Mouse (Mus musculus): ENCODE measurements at regions not wholly inside any gene's neighbourhood (a gene's known extent, or its start where the extent isn't known, plus 50 kb on each side); places are given as distances from the start of the nearest gene placed in this dataset.

GRCm38 (mm10) chr8:8233616-8234015, 427.4 kb downstream of the Efnb2 start:
- Histone ChIP-seq H3K36me3 (no peaks in the 10 kb centered on the region), H3K27me3 (ENCODE audit: low read depth, poor library complexity, severe bottlenecking) (no peaks in the 10 kb centered on the region), H3K27ac (no peak overlapping the region), H3K4me3 (no peak overlapping the region), H3K9me3 (replicated peaks) (no peaks in the 10 kb centered on the region), H3K4me1 (peaks cover 17% of the 10 kb centered on the region)
- DNase-seq (ENCODE audit: low spot score), result no peak
- WGBS, result 89% methylated on average over 3 of the region's 3 CpGs

DNA sequence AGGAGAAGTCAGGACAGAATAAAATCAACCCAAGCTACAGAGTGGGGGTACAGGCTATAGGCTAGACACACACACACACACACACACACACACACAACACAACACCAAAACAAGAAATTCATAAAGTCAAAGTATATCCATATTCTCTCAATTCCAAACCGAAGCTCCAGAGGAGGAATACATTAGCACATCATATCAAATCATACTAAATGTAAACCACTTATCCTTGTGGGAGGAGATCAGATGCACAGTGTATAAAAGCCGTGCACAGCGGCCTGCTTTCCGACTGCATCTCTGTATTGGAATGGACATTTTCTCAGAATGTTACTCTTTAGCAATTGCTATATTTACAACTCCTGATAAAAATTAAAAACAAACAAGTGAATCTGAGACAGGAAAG, 427.9 kb downstream of the Efnb2 start:
- H3K36me3 ChIP-seq, result no peaks in the 10 kb centered on the region
- H3K4me3 ChIP-seq, result no peak overlapping the region
- no peak overlapping the region for H3K27ac ChIP-seq
- H3K27me3 ChIP-seq (ENCODE audit: low read depth, poor library complexity, severe bottlenecking), result no peaks in the 10 kb centered on the region
- no peaks in the 10 kb centered on the region for H3K9me3 ChIP-seq (replicated peaks)
- no peak for DNase-seq (ENCODE audit: low spot score)
- peaks cover 17% of the 10 kb centered on the region for H3K4me1 ChIP-seq
- WGBS, result 97% methylated on average over 4 of the region's 4 CpGs

DNA sequence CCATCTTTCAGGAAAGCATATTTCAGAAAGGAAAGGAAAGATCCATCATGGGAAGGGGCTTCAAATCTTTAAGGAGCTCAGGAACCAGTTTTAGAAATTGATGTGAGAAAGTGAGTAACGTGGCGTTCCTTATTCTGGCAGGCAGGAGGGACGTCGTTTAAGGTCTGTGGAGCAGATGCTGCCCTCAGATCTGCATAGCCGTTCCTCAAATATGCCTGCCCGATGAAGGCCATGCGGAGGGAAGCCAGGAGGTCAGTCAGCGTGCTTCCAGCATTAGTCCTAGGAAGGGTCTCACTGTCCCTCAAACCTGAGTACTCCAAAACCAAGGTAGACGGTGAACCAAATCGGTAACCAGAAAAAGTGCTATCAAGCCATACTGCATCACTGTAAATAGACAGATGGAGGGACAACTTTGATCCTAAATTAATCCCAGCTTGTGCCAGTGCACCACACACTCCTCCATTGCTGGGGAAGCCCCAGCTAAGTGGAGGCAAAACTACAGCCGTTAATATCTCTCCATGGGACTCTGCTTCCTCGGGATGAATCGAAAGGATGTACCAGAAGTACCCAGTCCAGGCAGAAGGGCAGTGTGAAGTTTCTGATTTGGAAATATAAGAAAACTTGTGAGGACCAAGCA, 428.9 kb downstream of the Efnb2 start:
- H3K27me3 ChIP-seq (ENCODE audit: low read depth, poor library complexity, severe bottlenecking), result no peaks in the 10 kb centered on the region
- no peaks in the 10 kb centered on the region for H3K9me3 ChIP-seq (replicated peaks)
- 44% methylated on average over 13 of the region's 13 CpGs for WGBS
- no peaks in the 10 kb centered on the region for H3K36me3 ChIP-seq
- H3K4me1 ChIP-seq, result peaks cover 15% of the 10 kb centered on the region
- H3K27ac ChIP-seq, result peak overlapping the region; percentile 46; the same call in 1 of the 2 replicates
- no peak for DNase-seq (ENCODE audit: low spot score)
- no peak overlapping the region for H3K4me3 ChIP-seq

DNA sequence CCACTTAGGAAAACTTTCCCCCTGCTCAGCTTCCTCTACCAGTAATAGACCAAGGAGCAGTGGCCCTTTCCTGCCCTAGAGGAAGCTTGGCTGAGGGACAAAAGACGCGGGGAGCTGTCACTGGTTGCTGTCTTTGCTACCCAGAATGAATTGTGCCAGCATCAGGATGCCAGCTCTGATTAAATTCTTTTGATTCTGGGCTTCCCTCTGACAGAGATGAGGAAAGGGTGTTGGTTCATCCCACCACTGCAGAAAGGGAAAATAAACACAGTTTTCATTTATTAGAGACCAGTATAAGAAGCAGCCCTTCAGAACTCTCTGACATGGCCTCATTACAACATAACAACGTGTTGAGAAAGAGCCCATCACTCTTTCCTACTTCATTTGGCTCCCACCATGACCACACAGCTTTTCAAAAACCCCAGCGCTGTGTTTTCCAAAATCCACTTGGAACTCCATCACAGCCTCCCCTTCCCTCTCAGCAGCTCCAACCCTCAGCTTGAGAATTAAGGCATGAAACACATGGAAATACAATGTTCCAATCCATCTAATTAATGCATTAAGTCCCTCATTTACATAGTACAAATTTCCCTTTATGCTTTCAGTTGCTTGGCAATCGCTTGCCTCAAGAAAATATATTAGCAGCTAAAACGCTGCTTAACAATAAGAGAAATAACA, 429.6 kb downstream of the Efnb2 start:
- peaks cover 15% of the 10 kb centered on the region for H3K4me1 ChIP-seq
- 79% methylated on average over 6 of the region's 6 CpGs for WGBS
- no peak for DNase-seq (ENCODE audit: low spot score)
- no peaks in the 10 kb centered on the region for H3K9me3 ChIP-seq (replicated peaks)
- H3K27ac ChIP-seq, result no peak overlapping the region
- H3K4me3 ChIP-seq, result no peak overlapping the region
- H3K27me3 ChIP-seq (ENCODE audit: low read depth, poor library complexity, severe bottlenecking), result no peaks in the 10 kb centered on the region
- no peaks in the 10 kb centered on the region for H3K36me3 ChIP-seq

DNA sequence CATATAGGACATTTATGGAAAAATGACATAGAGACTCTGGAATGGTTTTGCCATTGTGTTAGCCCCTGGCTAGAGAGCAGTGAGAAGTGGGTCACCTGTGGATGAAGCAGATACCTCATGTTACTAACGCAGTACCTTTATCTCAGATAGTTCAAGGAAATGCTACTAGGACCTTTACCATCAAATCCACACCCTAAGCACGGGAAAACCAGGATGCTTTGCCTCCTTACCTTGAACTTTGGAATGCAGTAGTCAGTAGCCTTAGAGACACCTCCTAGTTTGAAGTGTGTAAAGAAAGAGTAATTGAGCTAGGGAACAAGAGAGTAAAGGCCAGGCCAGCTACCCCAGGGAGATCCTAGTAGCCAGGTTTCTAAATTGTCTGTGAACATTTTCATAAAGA, 435.0 kb downstream of the Efnb2 start:
- Histone ChIP-seq H3K4me3 (no peak overlapping the region), H3K4me1 (no peaks in the 10 kb centered on the region), H3K9me3 (replicated peaks) (no peaks in the 10 kb centered on the region), H3K36me3 (no peaks in the 10 kb centered on the region), H3K27me3 (ENCODE audit: low read depth, poor library complexity, severe bottlenecking) (no peaks in the 10 kb centered on the region), H3K27ac (no peak overlapping the region)
- DNase-seq (ENCODE audit: low spot score), result no peak
- 88% methylated on average over 2 of the region's 2 CpGs for WGBS

GRCm38 (mm10) chr8:8225175-8225830, 435.7 kb downstream of the Efnb2 start:
- no peak overlapping the region for H3K4me3 ChIP-seq
- H3K9me3 ChIP-seq (replicated peaks), result no peaks in the 10 kb centered on the region
- no peaks in the 10 kb centered on the region for H3K27me3 ChIP-seq (ENCODE audit: low read depth, poor library complexity, severe bottlenecking)
- H3K36me3 ChIP-seq, result no peaks in the 10 kb centered on the region
- no peaks in the 10 kb centered on the region for H3K4me1 ChIP-seq
- H3K27ac ChIP-seq, result no peak overlapping the region
- WGBS, result 60% methylated on average over 2 of the region's 2 CpGs
- DNase-seq (ENCODE audit: low spot score), result no peak

GRCm38 (mm10) chr8:8220395-8221031, 440.5 kb downstream of the Efnb2 start:
- Histone ChIP-seq H3K27ac (no peak overlapping the region), H3K4me3 (no peak overlapping the region), H3K4me1 (peaks cover 11% of the 10 kb centered on the region), H3K27me3 (ENCODE audit: low read depth, poor library complexity, severe bottlenecking) (no peaks in the 10 kb centered on the region), H3K9me3 (replicated peaks) (no peaks in the 10 kb centered on the region), H3K36me3 (no peaks in the 10 kb centered on the region)
- no peak for DNase-seq (ENCODE audit: low spot score)
- WGBS, result 85% methylated on average over 14 of the region's 14 CpGs

- H3K9me3 ChIP-seq (replicated peaks), result no peaks in the 10 kb centered on the region
- no peaks in the 10 kb centered on the region for H3K27me3 ChIP-seq (ENCODE audit: low read depth, poor library complexity, severe bottlenecking)
- no peak overlapping the region for H3K4me3 ChIP-seq
- H3K27ac ChIP-seq, result no peak overlapping the region
- 82% methylated on average over 12 of the region's 12 CpGs for WGBS
- no peak for DNase-seq (ENCODE audit: low spot score)
- H3K36me3 ChIP-seq, result no peaks in the 10 kb centered on the region
- peaks cover 11% of the 10 kb centered on the region for H3K4me1 ChIP-seq
These were observed 441.2 kb downstream of the Efnb2 start for GRCm38 (mm10) chr8:8219701-8220394.

- no peak overlapping the region for H3K27ac ChIP-seq
- H3K27me3 ChIP-seq (ENCODE audit: low read depth, poor library complexity, severe bottlenecking), result no peaks in the 10 kb centered on the region
- DNase-seq (ENCODE audit: low spot score), result no peak
- no peaks in the 10 kb centered on the region for H3K36me3 ChIP-seq
- H3K4me1 ChIP-seq, result no peaks in the 10 kb centered on the region
- WGBS, result 79% methylated on average over 3 of the region's 3 CpGs
- no peak overlapping the region for H3K4me3 ChIP-seq
- H3K9me3 ChIP-seq (replicated peaks), result no peaks in the 10 kb centered on the region
These were observed 468.0 kb downstream of the Efnb2 start for GRCm38 (mm10) chr8:8193036-8193435.

GRCm38 (mm10) chr8:8186046-8186445, 475.0 kb downstream of the Efnb2 start:
- DNase-seq (ENCODE audit: low spot score), result no peak
- WGBS, result 71% methylated on average over 3 of the region's 3 CpGs
- Histone ChIP-seq H3K36me3 (no peaks in the 10 kb centered on the region), H3K4me1 (0 out of 2 replicates have a peak, but pooled peaks cover 7% of the 10 kb centered on the region), H3K9me3 (replicated peaks) (no peaks in the 10 kb centered on the region), H3K4me3 (no peak overlapping the region), H3K27me3 (ENCODE audit: low read depth, poor library complexity, severe bottlenecking) (no peaks in the 10 kb centered on the region), H3K27ac (no peak overlapping the region)

DNA sequence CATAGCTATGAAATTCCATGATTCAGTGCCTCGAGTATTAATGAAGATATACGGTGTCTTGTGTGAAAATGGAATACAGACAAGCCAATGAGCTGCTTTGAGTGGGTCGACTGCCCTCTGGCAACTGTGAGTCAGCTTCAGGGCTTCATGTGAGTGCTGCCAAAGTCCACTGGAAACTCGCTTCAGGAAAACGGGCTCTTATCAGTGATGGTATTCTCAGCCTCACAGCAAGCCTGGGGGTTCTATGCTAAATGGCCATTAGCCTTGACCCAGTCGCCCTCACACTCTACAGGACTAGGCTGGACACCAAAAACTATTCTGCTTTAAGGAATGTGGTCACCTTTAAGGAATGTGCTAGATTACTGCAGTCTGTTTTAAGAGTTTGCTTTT, 477.8 kb downstream of the Efnb2 start:
- Histone ChIP-seq H3K27me3 (ENCODE audit: low read depth, poor library complexity, severe bottlenecking) (no peaks in the 10 kb centered on the region), H3K36me3 (no peaks in the 10 kb centered on the region), H3K4me1 (0 out of 2 replicates have a peak, but pooled peaks cover 7% of the 10 kb centered on the region), H3K4me3 (no peak overlapping the region), H3K27ac (no peak overlapping the region), H3K9me3 (replicated peaks) (no peaks in the 10 kb centered on the region)
- DNase-seq (ENCODE audit: low spot score), result no peak
- 71% methylated on average over 6 of the region's 6 CpGs for WGBS

- WGBS, result 57% methylated on average over 4 of the region's 4 CpGs
- Histone ChIP-seq H3K36me3 (no peaks in the 10 kb centered on the region), H3K9me3 (replicated peaks) (no peaks in the 10 kb centered on the region), H3K4me3 (no peak overlapping the region), H3K4me1 (0 out of 2 replicates have a peak, but pooled peaks cover 7% of the 10 kb centered on the region), H3K27ac (no peak overlapping the region), H3K27me3 (ENCODE audit: low read depth, poor library complexity, severe bottlenecking) (no peaks in the 10 kb centered on the region)
- DNase-seq (ENCODE audit: low spot score), result no peak
These were observed 478.3 kb downstream of the Efnb2 start for GRCm38 (mm10) chr8:8182616-8183232.

Data from limb, embryonic 10.5 days (tissue).